Mouse (Mus musculus): Measurements from ENCODE around the gene Oxa1l. TPM values are rescaled to one million over a fixed set of nuclear protein-coding genes. Genes with fewer than 3 reads are reported as not detected.

Oxa1l gene
- polyA plus RNA-seq, 1 experiment = 153 TPM

- no peak for TF ChIP-seq CTCF (conservative IDR thresholded peaks at IDR 0.05; ENCODE audit: insufficient read depth, insufficient read length, low read depth, low read length)
- peak; percentile 0 for TF ChIP-seq POLR2A (IDR thresholded peaks at IDR 0.05; ENCODE audit: low read depth, low read length)
- Histone ChIP-seq H3K36me3 (ENCODE audit: control insufficient read depth, insufficient read depth, low read length) (no peaks in the 10 kb centered on the region), H3K4me3 (ENCODE audit: insufficient read depth, low read depth, low read length) (peak overlapping the region; percentile 45), H3K4me1 (ENCODE audit: control insufficient read depth, insufficient read depth, low read length) (peaks cover 14% of the 10 kb centered on the region; the same call in 1 of the 2 replicates), H3K27me3 (replicated peaks; ENCODE audit: control insufficient read depth, insufficient read depth, low read length) (no peaks in the 10 kb centered on the region), H3K27ac (ENCODE audit: insufficient read depth, low read depth, low read length) (peak overlapping the region; percentile 24)
- WGBS = 60% methylated on average over 7 of the region's 7 CpGs
- no peak for DNase-seq
Measured at GRCm38 (mm10) chr14:54409057-54409645, 48.5 kb downstream of the Oxa1l start.

GRCm38 (mm10) chr14:54409980-54410810 lies 49.6 kb downstream of the Oxa1l start:
- peak; percentile 88 for DNase-seq
- Histone ChIP-seq H3K4me3 (ENCODE audit: insufficient read depth, low read depth, low read length) (peak overlapping the region; percentile 38), H3K36me3 (ENCODE audit: control insufficient read depth, insufficient read depth, low read length) (no peaks in the 10 kb centered on the region), H3K27me3 (replicated peaks; ENCODE audit: control insufficient read depth, insufficient read depth, low read length) (no peaks in the 10 kb centered on the region), H3K4me1 (ENCODE audit: control insufficient read depth, insufficient read depth, low read length) (peaks cover 11% of the 10 kb centered on the region; the same call in 1 of the 2 replicates), H3K27ac (ENCODE audit: insufficient read depth, low read depth, low read length) (peak overlapping the region; percentile 57)
- TF ChIP-seq POLR2A (IDR thresholded peaks at IDR 0.05; ENCODE audit: low read depth, low read length) = peak; percentile 17
- TF ChIP-seq CTCF (conservative IDR thresholded peaks at IDR 0.05; ENCODE audit: insufficient read depth, insufficient read length, low read depth, low read length) = no peak
- 47% methylated on average over 17 of the region's 17 CpGs for WGBS

- peaks cover 11% of the 10 kb centered on the region; the same call in 1 of the 2 replicates for H3K4me1 ChIP-seq (ENCODE audit: control insufficient read depth, insufficient read depth, low read length)
- no peak overlapping the region for H3K4me3 ChIP-seq (ENCODE audit: insufficient read depth, low read depth, low read length)
- 64% methylated on average over 9 of the region's 9 CpGs for WGBS
- H3K27ac ChIP-seq (ENCODE audit: insufficient read depth, low read depth, low read length) = no peak overlapping the region
- H3K36me3 ChIP-seq (ENCODE audit: control insufficient read depth, insufficient read depth, low read length) = no peaks in the 10 kb centered on the region
- no peak for DNase-seq
- H3K27me3 ChIP-seq (replicated peaks; ENCODE audit: control insufficient read depth, insufficient read depth, low read length) = no peaks in the 10 kb centered on the region
- TF ChIP-seq POLR2A (IDR thresholded peaks at IDR 0.05; ENCODE audit: low read depth, low read length) (no peak), CTCF (conservative IDR thresholded peaks at IDR 0.05; ENCODE audit: insufficient read depth, insufficient read length, low read depth, low read length) (no peak)
Measured at GRCm38 (mm10) chr14:54412000-54412576, 51.5 kb downstream of the Oxa1l start.

- DNase-seq = peak; percentile 83
- H3K27me3 ChIP-seq (replicated peaks; ENCODE audit: control insufficient read depth, insufficient read depth, low read length) = no peaks in the 10 kb centered on the region
- H3K4me3 ChIP-seq (ENCODE audit: insufficient read depth, low read depth, low read length) = peak overlapping the region; percentile 45
- H3K4me1 ChIP-seq (ENCODE audit: control insufficient read depth, insufficient read depth, low read length) = peaks cover 11% of the 10 kb centered on the region; the same call in 1 of the 2 replicates
- 40% methylated on average over 2 of the region's 2 CpGs for WGBS
- TF ChIP-seq POLR2A (IDR thresholded peaks at IDR 0.05; ENCODE audit: low read depth, low read length) (no peak), CTCF (conservative IDR thresholded peaks at IDR 0.05; ENCODE audit: insufficient read depth, insufficient read length, low read depth, low read length) (peak; percentile 87)
- H3K36me3 ChIP-seq (ENCODE audit: control insufficient read depth, insufficient read depth, low read length) = no peaks in the 10 kb centered on the region
- H3K27ac ChIP-seq (ENCODE audit: insufficient read depth, low read depth, low read length) = 0 out of 2 replicates have a peak overlapping the region, but pooled peaks have one; percentile 70
Measured at GRCm38 (mm10) chr14:54412629-54413170, 52.1 kb downstream of the Oxa1l start.

GRCm38 (mm10) chr14:54413877-54414700 lies 53.5 kb downstream of the Oxa1l start:
- Histone ChIP-seq H3K36me3 (ENCODE audit: control insufficient read depth, insufficient read depth, low read length) (no peaks in the 10 kb centered on the region), H3K4me3 (ENCODE audit: insufficient read depth, low read depth, low read length) (peak overlapping the region; percentile 42), H3K4me1 (ENCODE audit: control insufficient read depth, insufficient read depth, low read length) (peaks cover 11% of the 10 kb centered on the region; the same call in 1 of the 2 replicates), H3K27ac (ENCODE audit: insufficient read depth, low read depth, low read length) (peak overlapping the region; percentile 32), H3K27me3 (replicated peaks; ENCODE audit: control insufficient read depth, insufficient read depth, low read length) (no peaks in the 10 kb centered on the region)
- WGBS = 16% methylated on average over 18 of the region's 18 CpGs
- DNase-seq = peak; percentile 89
- TF ChIP-seq POLR2A (IDR thresholded peaks at IDR 0.05; ENCODE audit: low read depth, low read length) (no peak), CTCF (conservative IDR thresholded peaks at IDR 0.05; ENCODE audit: insufficient read depth, insufficient read length, low read depth, low read length) (no peak)

- Histone ChIP-seq H3K27me3 (replicated peaks; ENCODE audit: control insufficient read depth, insufficient read depth, low read length) (no peaks in the 10 kb centered on the region), H3K4me3 (ENCODE audit: insufficient read depth, low read depth, low read length) (no peak overlapping the region), H3K27ac (ENCODE audit: insufficient read depth, low read depth, low read length) (no peak overlapping the region), H3K4me1 (ENCODE audit: control insufficient read depth, insufficient read depth, low read length) (peaks cover 9% of the 10 kb centered on the region; the same call in 1 of the 2 replicates), H3K36me3 (ENCODE audit: control insufficient read depth, insufficient read depth, low read length) (no peaks in the 10 kb centered on the region)
- DNase-seq = no peak
- TF ChIP-seq CTCF (conservative IDR thresholded peaks at IDR 0.05; ENCODE audit: insufficient read depth, insufficient read length, low read depth, low read length) (no peak), POLR2A (IDR thresholded peaks at IDR 0.05; ENCODE audit: low read depth, low read length) (no peak)
- 45% methylated on average over 13 of the region's 13 CpGs for WGBS
Measured at GRCm38 (mm10) chr14:54415241-54416020, 54.8 kb downstream of the Oxa1l start.

Measured in kidney, adult 2 months (tissue).